Mouse (Mus musculus): ENCODE data around the gene Btbd35f4. TPM values are rescaled to one million over a fixed set of nuclear protein-coding genes. Genes with fewer than 3 reads are reported as not detected.
"Not testable (repeated sequence)": the region's sequence is repeated elsewhere in the genome, so short reads cannot be mapped to it uniquely, and the experiment has no call there.

Gene Btbd35f4
- not detected in 2 replicates for polyA plus RNA-seq (2012)

DNA sequence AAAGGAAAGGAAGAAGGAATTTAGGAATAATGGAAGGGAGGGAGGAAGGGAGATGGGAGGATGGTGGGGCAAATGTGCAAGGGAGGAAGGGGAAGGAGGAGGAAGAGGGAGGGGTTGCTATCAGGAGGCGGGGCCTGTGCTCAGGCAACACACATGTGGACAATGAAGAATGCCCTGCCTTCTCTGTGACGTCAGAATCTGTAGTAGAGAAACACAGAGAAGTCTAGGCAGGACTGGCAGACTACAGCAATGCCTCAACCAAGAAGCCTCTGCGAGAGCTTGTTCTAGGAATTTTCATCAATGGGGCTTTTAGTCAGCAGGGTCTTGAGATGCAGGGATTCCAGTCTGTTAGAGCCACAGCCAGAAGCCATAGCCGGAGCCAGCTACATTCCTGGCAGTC lies at the start of gene Btbd35f4:
TSS of gene Btbd35f4 (plus strand) at position 301 of the 400 bp plus-strand sequence.
- not testable (repeated sequence) for TF ChIP-seq GATA1 (IDR thresholded peaks at IDR 0.05; ENCODE audit: low read length)

Other genes starting within 250 kb of the Btbd35f4 start
- gene Btbd35f27, start 151.6 kb downstream of the Btbd35f4 start, polyA plus RNA-seq (2012), result not detected in 2 replicates